Mouse (Mus musculus) megakaryocyte, embryonic 14.5 days (primary cell): ENCODE measurements around the gene Heg1.

Experiments used
- FLI1 ChIP-seq: IDR thresholded peaks from 2 replicates; pipeline ENCODE4 v1.6.1; 2012; ENCODE audit warnings: low read length, inconsistent platforms, mixed read lengths
- GATA1 ChIP-seq: IDR thresholded peaks from 3 replicates; pipeline ENCODE4 v1.6.1; 2012; ENCODE audit warnings: mixed read lengths, low read length, inconsistent platforms, borderline replicate concordance

DNA sequence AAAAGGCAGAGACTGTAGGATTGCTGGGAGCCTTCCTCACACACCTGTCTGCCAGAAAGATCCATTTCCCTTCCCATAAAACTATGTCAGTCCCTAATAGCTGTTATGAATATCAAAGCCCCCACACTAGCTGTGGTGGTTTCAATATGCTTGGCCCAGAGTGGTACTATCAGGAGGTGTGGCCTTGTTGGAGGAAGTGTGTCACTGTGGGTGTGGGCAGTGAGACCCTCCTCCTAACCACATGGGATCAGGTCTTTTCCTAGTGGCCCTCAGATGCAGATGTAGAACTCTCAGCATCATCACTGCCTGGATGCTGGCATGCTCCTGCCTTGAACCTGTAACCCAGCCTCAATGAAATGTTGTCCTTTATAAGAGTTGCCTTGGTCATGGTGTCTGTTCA is 2.5 kb upstream of the Heg1 start:
- TF ChIP-seq GATA1 = no peak
- TF ChIP-seq FLI1 = no peak
